In the genomic region with DNA sequence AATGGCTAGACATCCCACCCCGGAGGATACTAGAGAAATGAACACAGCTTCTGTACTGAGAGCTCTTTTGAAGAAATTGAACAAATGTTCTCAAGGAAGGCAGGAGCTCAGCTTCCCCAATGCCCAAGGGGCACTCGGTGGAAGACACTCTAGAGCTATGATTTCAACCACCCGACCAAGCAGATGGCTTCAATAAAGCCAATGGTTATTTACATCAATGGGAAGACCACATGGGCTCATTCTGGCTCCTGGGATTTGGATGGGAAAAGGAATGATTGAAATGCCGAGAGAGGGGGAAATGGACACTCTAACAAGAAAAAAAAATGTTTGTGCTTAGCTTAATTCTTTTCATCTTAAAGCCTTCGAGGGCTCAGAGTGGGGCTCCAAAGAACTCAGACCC, we compare ENCODE assay signal across 15 mouse cellular contexts.
"Had no signal": no experiment of that assay in that cellular context is flagged by ENCODE, and none has a peak within 500 bp of the region (broad histone marks: within the 10 kb centered on the region; RNA-seq: fewer than 3 reads in every experiment).

No protein-coding gene starts in this region.

- H3K27ac ChIP-seq: limb, embryonic 12.5 days; liver, embryonic 14.5 days; midbrain, embryonic 13.5 days; neural tube, embryonic 15.5 days; stomach, postnatal 0 days had no signal

- H3K4me1 ChIP-seq: limb, embryonic 12.5 days; midbrain, embryonic 13.5 days; neural tube, embryonic 15.5 days had no signal

- H3K9ac ChIP-seq: limb, embryonic 12.5 days; liver, embryonic 14.5 days; lung, embryonic 14.5 days; midbrain, embryonic 13.5 days; neural tube, embryonic 15.5 days had no signal

- H3K4me3 ChIP-seq: limb, embryonic 12.5 days; midbrain, embryonic 13.5 days; myocyte; neural tube, embryonic 15.5 days had no signal

- H3K4me2 ChIP-seq: limb, embryonic 12.5 days; lung, embryonic 14.5 days; midbrain, embryonic 13.5 days; neural tube, embryonic 15.5 days had no signal

- H3K9me3 ChIP-seq: midbrain, embryonic 13.5 days; neural tube, embryonic 15.5 days had no signal

- H3K27me3 ChIP-seq: limb, embryonic 12.5 days; midbrain, embryonic 13.5 days; neural tube, embryonic 15.5 days had no signal

- ATAC-seq: midbrain, embryonic 13.5 days had no signal

- DNase-seq: kidney, adult 8-10 months; kidney, postnatal 36 days; layer of hippocampus, adult 9-11 months; layer of hippocampus, postnatal 36 days; lung, embryonic 14.5 days; lung, postnatal 14 days; right cerebral cortex, adult 18-20 months; right cerebral cortex, postnatal 25 days; thymus, postnatal 4 days had no signal

- H3K36me3 ChIP-seq: limb, embryonic 12.5 days; midbrain, embryonic 13.5 days; neural tube, embryonic 15.5 days had no signal
